Mouse (Mus musculus) embryonic facial prominence, embryonic 12.5 days (tissue): ENCODE measurements around the gene Gm13697. TPM values are rescaled to one million over a fixed set of nuclear protein-coding genes. Genes with fewer than 3 reads are reported as not detected.
"Not testable (repeated sequence)": the region's sequence is repeated elsewhere in the genome, so short reads cannot be mapped to it uniquely, and the experiment has no call there.

Experiments used
- ATAC-seq: fragments of 200-750 bp; cut with Nextera tagmentation; 2 replicates; pipeline ENCODE4 v1.8.0; 2017; ENCODE audit not compliant: insufficient number of reproducible peaks, insufficient read depth, low FRiP score, low TSS enrichment
- H3K27ac ChIP-seq: fragments of 300-500 bp; sonication (generic); 2 replicates; pipeline ENCODE4 v1.5.1; 2016; ENCODE audit warnings: mild to moderate bottlenecking
- H3K27me3 ChIP-seq: fragments of 300-500 bp; sonication (generic); 2 replicates; pipeline ENCODE4 v1.6.1; 2016; ENCODE audit warnings: mild to moderate bottlenecking, moderate library complexity
- H3K36me3 ChIP-seq: fragments of 300-500 bp; sonication (generic); 2 replicates; pipeline ENCODE4 v1.6.1; 2016; ENCODE audit warnings: mild to moderate bottlenecking
- H3K4me1 ChIP-seq: fragments of 300-500 bp; sonication (generic); 2 replicates; pipeline ENCODE4 v1.6.1; 2016
- H3K4me2 ChIP-seq: fragments of 300-500 bp; sonication (generic); replicated peaks from 2 replicates; pipeline ENCODE4 v1.6.1; 2016; ENCODE audit warnings: mild to moderate bottlenecking, moderate library complexity
- H3K4me3 ChIP-seq: fragments of 300-500 bp; sonication (generic); 2 replicates; pipeline ENCODE4 v1.5.1; 2016; ENCODE audit warnings: mild to moderate bottlenecking
- H3K9ac ChIP-seq: fragments of 300-500 bp; sonication (generic); 2 replicates; pipeline ENCODE4 v1.6.1; 2016; ENCODE audit warnings: mild to moderate bottlenecking, moderate library complexity
- H3K9me3 ChIP-seq: fragments of 300-500 bp; sonication (generic); 2 replicates; pipeline ENCODE4 v1.6.1; 2016; ENCODE audit warnings: mild to moderate bottlenecking, moderate library complexity
- WGBS: fragments of 180-500 bp; shearing (Covaris S2); methylation state at CpG from one replicate; pipeline ENCODE4 v1.1.7; 2016; 5-methylcytosine and 5-hydroxymethylcytosine counted together
- polyA plus RNA-seq: library from polyadenylated mRNA; unstranded; fragments of >200 nt; fragmentation: Nextera tagmentation; extraction: Ambion mirVana; gene quantifications from 2 replicates; pipeline ENCODE4 v1.2.1, GENCODE M21; 2016

Gm13697 gene
- polyA plus RNA-seq, 1 experiment from 2014 or later, result not detected

DNA sequence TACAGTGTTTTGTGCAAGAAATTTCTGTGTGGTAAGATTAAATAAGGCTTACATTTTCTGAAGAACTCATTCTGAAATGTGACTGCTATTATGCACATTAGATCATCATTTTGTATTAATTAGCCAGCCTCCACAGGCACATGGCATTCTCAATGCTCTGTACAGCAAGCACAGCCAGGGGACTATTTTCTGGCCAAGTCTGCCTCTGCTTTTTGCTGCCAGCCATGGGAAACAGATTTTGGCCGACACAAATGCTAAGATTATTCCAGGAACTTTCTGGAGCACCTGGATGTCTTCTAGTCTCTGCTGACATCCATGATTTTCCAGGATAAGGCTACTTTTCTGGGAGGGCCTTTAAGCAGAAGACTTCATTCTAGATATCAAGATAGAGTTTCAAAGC, 24.4 kb downstream of the Gm13697 start:
- Histone ChIP-seq H3K9me3 (no peaks in the 10 kb centered on the region), H3K27ac (no peak overlapping the region), H3K4me1 (no peaks in the 10 kb centered on the region), H3K9ac (no peak overlapping the region), H3K4me3 (no peak overlapping the region), H3K36me3 (no peaks in the 10 kb centered on the region), H3K4me2 (no peak overlapping the region), H3K27me3 (no peaks in the 10 kb centered on the region)
- ATAC-seq, result no peak
- 58% methylated on average over 1 of the region's 1 CpGs for WGBS

DNA sequence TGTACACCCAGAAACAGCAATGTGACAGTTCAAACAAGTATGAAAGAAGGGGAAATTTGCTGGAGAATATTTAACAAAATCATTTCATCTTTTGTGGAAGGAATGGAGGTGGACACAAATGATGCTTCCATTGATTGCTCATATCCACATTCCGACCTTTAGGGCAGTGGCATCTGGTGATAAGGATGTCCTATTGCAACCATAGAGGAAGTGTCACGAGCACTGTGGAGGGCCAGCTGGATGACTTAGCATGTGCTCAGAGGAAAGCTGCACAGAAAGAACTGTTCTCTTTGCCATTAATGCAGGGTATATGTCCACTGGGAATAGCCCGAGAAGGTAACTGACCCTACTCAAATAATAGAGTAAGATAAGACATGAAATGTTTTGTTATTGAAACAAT, 25.3 kb downstream of the Gm13697 start:
- Histone ChIP-seq H3K27ac (no peak overlapping the region), H3K4me3 (no peak overlapping the region), H3K9ac (no peak overlapping the region), H3K36me3 (no peaks in the 10 kb centered on the region), H3K9me3 (no peaks in the 10 kb centered on the region), H3K4me2 (no peak overlapping the region), H3K27me3 (no peaks in the 10 kb centered on the region), H3K4me1 (no peaks in the 10 kb centered on the region)
- ATAC-seq, result no peak
- WGBS, result 59% methylated on average over 3 of the region's 3 CpGs

- WGBS, result 74% methylated on average over 6 of the region's 6 CpGs
- H3K4me2 ChIP-seq, result no peak overlapping the region
- no peak for ATAC-seq
- H3K36me3 ChIP-seq, result no peaks in the 10 kb centered on the region
- no peaks in the 10 kb centered on the region for H3K4me1 ChIP-seq
- no peaks in the 10 kb centered on the region for H3K9me3 ChIP-seq
- no peak overlapping the region for H3K4me3 ChIP-seq
- H3K9ac ChIP-seq, result no peak overlapping the region
- H3K27ac ChIP-seq, result no peak overlapping the region
- no peaks in the 10 kb centered on the region for H3K27me3 ChIP-seq
Measured at GRCm38 (mm10) chr2:84014572-84014971, 30.0 kb downstream of the Gm13697 start.

GRCm38 (mm10) chr2:84016291-84016690, 31.7 kb downstream of the Gm13697 start:
- 79% methylated on average over 5 of the region's 5 CpGs for WGBS
- ATAC-seq, H3K4me1 ChIP-seq, H3K9ac ChIP-seq, H3K4me3 ChIP-seq, H3K36me3 ChIP-seq, H3K4me2 ChIP-seq, H3K9me3 ChIP-seq, H3K27me3 ChIP-seq, H3K27ac ChIP-seq: not testable (repeated sequence)

- H3K4me3 ChIP-seq, result no peak overlapping the region
- H3K27ac ChIP-seq, result no peak overlapping the region
- whole genome bisulfite sequencing, result 56% methylated on average over 3 of the region's 3 CpGs
- H3K9ac ChIP-seq, result no peak overlapping the region
- no peaks in the 10 kb centered on the region for H3K27me3 ChIP-seq
- no peaks in the 10 kb centered on the region for H3K4me1 ChIP-seq
- H3K9me3 ChIP-seq, result no peaks in the 10 kb centered on the region
- H3K4me2 ChIP-seq, result no peak overlapping the region
- no peak for ATAC-seq
- H3K36me3 ChIP-seq, result no peaks in the 10 kb centered on the region
Measured at GRCm38 (mm10) chr2:84018330-84018729, 33.8 kb downstream of the Gm13697 start.

DNA sequence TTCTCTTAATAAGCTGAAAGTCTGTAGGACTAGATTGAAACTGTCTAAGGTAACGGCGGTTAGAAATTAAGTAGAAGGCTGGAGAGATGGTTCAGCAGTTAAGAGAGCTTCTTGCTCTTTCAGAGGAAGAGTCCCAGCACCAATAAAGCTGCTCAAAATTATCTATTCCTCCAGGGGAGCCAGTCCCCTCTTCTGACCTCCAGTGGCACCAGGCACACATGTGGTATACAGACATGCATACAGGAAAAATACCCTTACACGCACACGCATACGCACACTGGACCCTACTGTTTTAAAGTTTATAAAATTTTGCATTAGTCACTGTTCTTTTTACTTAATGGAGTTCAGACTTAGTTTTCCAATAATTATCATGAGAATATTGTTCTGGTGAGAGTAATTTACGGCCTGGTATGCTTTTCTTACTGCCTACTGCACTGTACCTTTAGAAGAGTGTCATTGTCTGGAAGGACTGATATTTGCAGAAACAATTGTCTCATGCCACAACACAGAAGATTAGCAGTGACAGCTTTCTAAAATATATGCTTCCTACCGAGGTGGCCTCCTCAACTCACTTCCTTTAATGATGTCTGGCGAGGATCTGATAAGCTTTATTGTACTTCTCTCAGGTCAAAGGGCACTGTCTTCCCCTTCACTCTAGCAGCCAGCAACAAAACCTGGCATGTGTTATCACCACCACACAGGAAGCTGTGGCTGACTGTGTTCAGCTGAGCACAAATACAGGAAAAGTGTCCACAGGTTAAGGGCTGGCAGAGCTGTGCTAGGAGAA, 35.2 kb downstream of the Gm13697 start:
- Histone ChIP-seq H3K36me3 (no peaks in the 10 kb centered on the region), H3K27ac (no peak overlapping the region), H3K9me3 (no peaks in the 10 kb centered on the region), H3K4me2 (no peak overlapping the region), H3K27me3 (no peaks in the 10 kb centered on the region), H3K4me1 (no peaks in the 10 kb centered on the region), H3K9ac (no peak overlapping the region), H3K4me3 (no peak overlapping the region)
- WGBS, result 66% methylated on average over 8 of the region's 8 CpGs
- no peak for ATAC-seq

- H3K4me3 ChIP-seq, result no peak overlapping the region
- no peaks in the 10 kb centered on the region for H3K36me3 ChIP-seq
- ATAC-seq, result no peak
- WGBS, result 86% methylated on average over 2 of the region's 2 CpGs
- no peak overlapping the region for H3K4me2 ChIP-seq
- H3K27me3 ChIP-seq, result no peaks in the 10 kb centered on the region
- H3K27ac ChIP-seq, result no peak overlapping the region
- no peaks in the 10 kb centered on the region for H3K9me3 ChIP-seq
- H3K4me1 ChIP-seq, result no peaks in the 10 kb centered on the region
- no peak overlapping the region for H3K9ac ChIP-seq
Measured at GRCm38 (mm10) chr2:84021930-84022329, 37.4 kb downstream of the Gm13697 start.

- Histone ChIP-seq H3K27ac (no peak overlapping the region), H3K9me3 (no peaks in the 10 kb centered on the region)
- 74% methylated on average over 2 of the region's 2 CpGs for WGBS
Measured at GRCm38 (mm10) chr2:84022905-84023304, 38.4 kb downstream of the Gm13697 start.

DNA sequence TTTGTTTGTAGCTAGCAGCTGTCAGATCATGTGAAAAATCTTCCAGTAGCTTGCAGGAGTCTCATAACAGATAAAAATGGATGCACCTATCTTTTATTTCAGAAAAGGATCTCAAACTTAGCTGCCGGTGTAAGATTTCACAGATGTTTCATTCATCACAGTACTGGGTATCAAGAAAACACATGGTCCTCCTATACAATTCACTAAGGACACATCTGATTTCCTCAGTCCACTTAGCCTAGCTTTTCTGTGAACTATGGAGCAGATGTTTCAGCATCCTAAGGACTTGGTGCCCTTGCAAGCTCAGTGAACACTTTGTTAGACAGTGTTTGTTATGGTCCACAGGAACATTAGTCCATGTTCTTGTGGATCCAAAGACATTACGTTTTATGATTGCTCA, 38.8 kb downstream of the Gm13697 start:
- H3K9me3 ChIP-seq, result no peaks in the 10 kb centered on the region
- no peak overlapping the region for H3K4me2 ChIP-seq
- no peak overlapping the region for H3K27ac ChIP-seq
- WGBS, result 84% methylated on average over 2 of the region's 2 CpGs
- H3K4me3 ChIP-seq, result no peak overlapping the region
- H3K27me3 ChIP-seq, result no peaks in the 10 kb centered on the region
- no peaks in the 10 kb centered on the region for H3K36me3 ChIP-seq
- no peaks in the 10 kb centered on the region for H3K4me1 ChIP-seq
- no peak overlapping the region for H3K9ac ChIP-seq
- no peak for ATAC-seq

More at GRCm38 (mm10) chr2:84022905-84023304, 38.4 kb downstream of the Gm13697 start:
- H3K4me2 ChIP-seq, result no peak overlapping the region
- no peak overlapping the region for H3K4me3 ChIP-seq
- H3K9ac ChIP-seq, result no peak overlapping the region
- ATAC-seq, result no peak
- no peaks in the 10 kb centered on the region for H3K4me1 ChIP-seq
- no peaks in the 10 kb centered on the region for H3K27me3 ChIP-seq
- no peaks in the 10 kb centered on the region for H3K36me3 ChIP-seq

- WGBS, result 64% methylated on average over 4 of the region's 4 CpGs
- Histone ChIP-seq H3K36me3 (no peaks in the 10 kb centered on the region), H3K9ac (no peak overlapping the region), H3K27ac (no peak overlapping the region), H3K27me3 (no peaks in the 10 kb centered on the region), H3K4me1 (no peaks in the 10 kb centered on the region), H3K9me3 (no peaks in the 10 kb centered on the region), H3K4me3 (no peak overlapping the region), H3K4me2 (no peak overlapping the region)
- no peak for ATAC-seq
Measured at GRCm38 (mm10) chr2:84025217-84025616, 40.7 kb downstream of the Gm13697 start.

GRCm38 (mm10) chr2:84032505-84032904, 48.0 kb downstream of the Gm13697 start:
- Histone ChIP-seq H3K36me3 (no peaks in the 10 kb centered on the region), H3K4me2 (no peak overlapping the region), H3K27ac (no peak overlapping the region), H3K9me3 (no peaks in the 10 kb centered on the region), H3K27me3 (no peaks in the 10 kb centered on the region), H3K4me1 (no peaks in the 10 kb centered on the region), H3K9ac (no peak overlapping the region), H3K4me3 (no peak overlapping the region)
- ATAC-seq, result no peak
- 88% methylated on average over 2 of the region's 2 CpGs for WGBS

- no peak for ATAC-seq
- no peaks in the 10 kb centered on the region for H3K4me1 ChIP-seq
- H3K36me3 ChIP-seq, result no peaks in the 10 kb centered on the region
- H3K27me3 ChIP-seq, result no peaks in the 10 kb centered on the region
- H3K9me3 ChIP-seq, result no peaks in the 10 kb centered on the region
- no peak overlapping the region for H3K9ac ChIP-seq
- WGBS, result 83% methylated on average over 4 of the region's 4 CpGs
- no peak overlapping the region for H3K4me3 ChIP-seq
- H3K27ac ChIP-seq, result no peak overlapping the region
- H3K4me2 ChIP-seq, result no peak overlapping the region
Measured at GRCm38 (mm10) chr2:84035997-84036396, 51.5 kb downstream of the Gm13697 start.
